Mouse (Mus musculus): Measurements from ENCODE around the gene Glo1.

GRCm38 (mm10) chr17:30618136-30618891 is 8.4 kb downstream of the Glo1 start:
- TF ChIP-seq CTCF (IDR thresholded peaks at IDR 0.05) (no peak), EP300 (IDR thresholded peaks at IDR 0.05) (no peak)
